Mouse (Mus musculus) cerebellum, postnatal 25 days (tissue): ENCODE measurements around the gene Secisbp2.
"Not testable (repeated sequence)": the region's sequence is repeated elsewhere in the genome, so short reads cannot be mapped to it uniquely, and the experiment has no call there.

Experiments
- DNase-seq, 2 experiments: peaks; one replicate each; pipeline ENCODE4 v3.0.0; 2021; ENCODE audit warnings: mixed read lengths in 2 of 2

The Secisbp2 gene

DNA sequence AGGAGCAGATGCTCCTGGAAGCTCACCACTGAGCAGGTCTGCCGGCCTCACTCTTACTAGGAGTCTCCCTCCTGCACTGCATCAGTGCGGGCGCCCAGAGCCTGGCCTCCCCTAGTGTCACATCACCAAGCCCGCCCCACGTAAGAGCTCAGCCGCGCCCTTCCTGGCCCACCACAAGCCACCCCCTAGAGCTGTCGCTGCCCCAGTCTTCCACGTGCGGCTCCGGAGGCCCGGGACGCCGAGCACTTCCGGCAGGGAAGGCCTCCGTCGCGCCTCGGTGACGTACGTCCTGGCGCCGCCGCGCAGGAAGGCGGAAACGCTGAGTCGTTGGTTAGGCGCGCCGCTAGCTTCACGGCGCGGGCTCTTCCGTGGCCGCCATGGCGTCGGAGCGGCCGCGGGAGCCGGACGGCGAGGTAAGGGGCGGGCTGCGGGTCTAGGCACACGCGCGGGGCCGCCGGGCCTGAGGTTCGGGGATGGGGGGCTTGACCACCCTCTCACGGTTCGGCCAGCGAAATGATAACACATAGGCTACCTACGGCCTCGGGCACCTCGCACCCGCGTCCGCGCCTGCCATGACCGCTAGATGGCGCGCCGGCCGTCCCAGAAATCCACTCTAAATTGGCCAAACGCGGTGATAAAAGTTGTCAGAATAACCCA lies at the start of gene Secisbp2:
Gene Secisbp2, plus strand, starts transcription at position 290 of the 657 bp plus-strand sequence.
- peak; percentile 98 to 99 for DNase-seq

GRCm38 (mm10) chr13:51602764-51603163 lies 48.7 kb upstream of the Secisbp2 start:
- no peak for DNase-seq

DNA sequence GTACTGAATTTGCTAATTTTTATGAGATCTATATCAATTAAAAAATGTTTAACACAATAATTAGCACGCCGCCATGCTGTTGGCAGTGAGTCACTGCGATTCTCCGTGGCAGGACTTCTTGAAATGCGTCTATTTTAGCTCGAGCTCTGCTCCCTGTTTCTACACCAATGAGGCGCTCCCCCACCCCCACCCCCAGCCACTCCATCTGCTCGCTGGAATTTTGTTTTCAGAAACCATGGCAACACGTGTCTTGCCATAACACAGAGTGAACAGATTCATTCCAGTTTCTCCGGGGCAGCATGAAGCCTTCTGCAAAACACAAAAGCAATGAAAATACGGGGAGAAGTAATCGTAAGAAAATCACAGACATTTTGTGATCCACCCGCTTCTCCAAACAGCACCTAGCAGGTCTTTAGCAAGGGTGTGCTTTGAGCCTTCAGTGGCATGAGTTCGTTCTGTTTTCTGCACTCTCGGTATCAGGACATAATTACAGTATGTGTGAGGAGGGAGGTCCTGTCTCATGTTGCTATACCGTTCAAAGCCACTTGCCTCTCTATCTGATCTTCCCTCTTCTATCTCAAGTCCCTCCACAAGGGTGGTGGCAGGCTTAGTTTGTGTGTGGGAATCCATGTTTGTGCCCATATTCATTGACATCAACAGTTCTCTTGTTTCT lies 48.1 kb upstream of the Secisbp2 start:
- peak; percentile 25 to 53 for DNase-seq

DNA sequence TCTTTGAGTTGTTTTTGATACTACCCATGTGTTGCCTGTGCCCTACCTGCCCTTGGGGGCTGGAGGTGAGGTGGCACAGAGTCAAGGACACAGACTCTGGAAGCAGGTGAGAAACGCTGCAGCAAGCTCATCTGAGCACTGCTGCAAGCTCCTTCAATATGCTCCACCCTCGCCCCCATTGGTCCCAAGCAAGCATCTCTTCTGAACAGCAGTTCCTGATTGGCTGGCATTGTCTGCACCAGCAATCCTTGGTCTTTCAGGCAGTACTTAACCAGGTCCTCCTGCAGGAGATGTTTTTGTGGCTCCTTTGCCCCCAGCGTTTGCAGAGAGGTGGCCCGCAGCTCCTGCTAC lies 47.6 kb upstream of the Secisbp2 start:
- DNase-seq = peak; percentile 30 to 45

GRCm38 (mm10) chr13:51609231-51609630 lies 42.3 kb upstream of the Secisbp2 start:
- no peak for DNase-seq

GRCm38 (mm10) chr13:51611060-51611459 lies 40.4 kb upstream of the Secisbp2 start:
- peak in 1 of 2 experiments; percentile 15 for DNase-seq

- no peak for DNase-seq
These were observed 40.0 kb upstream of the Secisbp2 start for GRCm38 (mm10) chr13:51611500-51611899.

DNA sequence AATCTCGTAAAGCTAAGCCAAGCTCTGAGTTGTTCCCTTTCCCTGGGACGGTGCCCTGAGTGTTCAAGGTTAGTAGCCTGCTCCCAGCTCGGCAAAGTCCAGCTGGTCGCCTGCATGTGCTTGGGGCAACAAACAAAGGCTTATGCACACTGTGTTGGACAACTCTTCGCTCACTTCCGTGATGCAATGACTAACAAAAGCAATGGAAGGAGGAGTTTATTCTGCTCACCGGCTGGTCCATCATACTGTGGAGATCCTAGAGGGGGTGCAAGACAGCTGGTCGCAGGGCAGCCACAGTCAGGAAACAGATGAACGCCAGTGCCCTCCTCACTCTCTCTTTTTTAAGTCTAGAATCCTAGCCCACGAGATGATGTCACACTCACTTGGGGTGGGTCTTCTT lies 35.7 kb upstream of the Secisbp2 start:
- DNase-seq = no peak

DNA sequence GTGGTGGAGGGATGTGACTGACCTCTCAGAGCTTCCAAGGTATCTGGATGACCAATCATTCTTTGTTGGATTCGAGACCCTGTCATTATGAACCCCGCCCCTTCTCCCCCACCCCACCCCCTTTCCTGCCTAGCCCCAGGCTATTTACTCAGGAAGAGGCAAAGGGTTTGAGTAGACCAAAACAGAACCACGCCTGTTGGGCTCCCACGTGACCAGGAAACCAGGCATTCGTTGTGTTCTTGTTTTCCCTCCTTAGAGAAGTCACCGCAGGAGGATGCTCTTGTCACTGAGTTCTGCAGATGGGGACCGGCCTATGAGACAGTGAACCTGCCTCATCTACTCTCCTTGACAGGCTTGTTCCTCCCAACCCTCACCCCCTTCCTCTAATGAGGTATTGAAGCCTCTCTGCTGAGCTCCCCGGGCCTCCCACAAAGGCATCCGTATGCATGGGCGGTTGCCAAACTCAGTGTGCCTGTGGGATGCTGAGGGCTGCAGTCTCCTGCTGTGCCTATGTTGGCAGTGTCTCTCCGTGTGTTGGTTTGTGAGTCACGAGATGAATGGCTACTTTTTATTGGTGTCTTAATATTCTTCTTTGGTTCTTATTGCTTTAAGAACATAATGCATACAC lies 35.0 kb upstream of the Secisbp2 start:
- peak; percentile 13 to 41 for DNase-seq

DNA sequence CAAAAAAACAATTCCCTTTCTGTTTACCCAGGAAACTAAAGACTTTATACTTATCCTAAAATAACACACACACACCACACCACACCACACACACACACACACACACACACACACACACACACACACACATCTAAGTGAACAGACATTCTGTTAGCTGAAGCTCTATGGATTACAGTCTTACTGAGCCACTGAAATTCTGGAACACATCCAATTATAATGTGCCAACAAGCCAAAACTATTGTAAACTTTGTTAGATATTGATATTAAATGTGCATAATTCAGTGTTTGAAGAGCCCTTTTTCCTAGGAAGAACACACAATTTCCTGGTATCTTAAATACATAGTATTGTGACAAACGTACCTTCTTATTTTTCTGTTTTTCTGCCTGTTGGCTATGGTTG lies 34.2 kb upstream of the Secisbp2 start:
- DNase-seq = no peak

GRCm38 (mm10) chr13:51617861-51618260 lies 33.6 kb upstream of the Secisbp2 start:
- DNase-seq = peak; percentile 57 to 79

DNA sequence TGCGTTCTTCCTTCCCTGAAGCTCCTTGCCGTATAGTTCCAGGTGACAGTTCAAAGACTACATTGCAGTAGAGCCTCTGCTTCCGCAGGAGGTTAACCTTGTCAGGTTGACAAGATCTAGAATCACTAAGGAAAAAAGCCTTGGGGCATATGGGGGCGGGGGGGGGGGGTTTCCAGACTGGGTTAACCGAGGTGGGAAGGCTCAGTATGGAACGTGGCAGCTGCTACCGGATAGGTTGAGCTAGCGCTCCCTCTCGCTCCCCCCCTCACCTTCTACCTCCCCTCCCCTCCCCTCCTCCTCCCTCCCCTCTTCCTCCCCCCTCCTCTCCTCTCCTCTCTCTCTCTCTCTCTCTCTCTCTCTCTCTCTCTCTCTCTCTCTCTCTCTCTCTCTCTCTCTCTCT lies 32.9 kb upstream of the Secisbp2 start:
- DNase-seq = no peak

DNA sequence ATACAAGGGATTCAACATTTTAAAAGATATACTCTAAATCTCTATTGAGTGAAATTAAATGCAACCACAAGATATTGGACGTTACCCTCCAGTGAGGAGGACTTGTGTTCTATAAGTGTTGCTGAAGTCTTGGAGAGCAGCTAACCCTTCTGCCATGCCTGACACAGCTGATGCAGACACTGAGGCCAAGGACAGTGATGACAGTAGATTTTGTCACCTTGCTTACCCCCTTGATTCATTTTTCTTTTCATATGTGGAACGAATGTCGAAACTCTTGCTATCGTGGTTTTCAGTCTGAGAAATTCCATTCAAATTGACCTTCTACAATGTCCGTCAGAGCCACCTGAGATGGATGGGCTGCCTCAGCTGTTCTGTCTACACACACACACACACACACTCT lies 28.9 kb upstream of the Secisbp2 start:
- no peak for DNase-seq

DNA sequence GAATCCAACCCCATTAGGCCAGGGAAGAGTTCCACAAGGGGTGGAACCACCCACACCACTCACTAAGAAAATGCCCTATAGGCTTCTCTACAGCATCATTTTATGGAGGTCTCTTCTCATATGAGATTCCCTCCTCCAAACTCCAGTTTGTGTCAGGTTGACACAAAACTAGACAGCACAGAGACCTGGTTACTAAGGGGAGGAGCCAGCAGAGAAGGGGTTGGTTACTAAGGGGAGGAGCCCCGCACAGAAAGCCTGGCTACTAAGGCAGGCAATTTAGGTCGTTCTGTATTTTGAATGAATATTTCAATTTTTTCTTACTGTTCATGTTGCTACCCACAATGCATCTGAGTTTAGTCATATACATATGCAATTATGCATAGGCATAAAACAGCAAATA lies 27.8 kb upstream of the Secisbp2 start:
- no peak for DNase-seq

DNA sequence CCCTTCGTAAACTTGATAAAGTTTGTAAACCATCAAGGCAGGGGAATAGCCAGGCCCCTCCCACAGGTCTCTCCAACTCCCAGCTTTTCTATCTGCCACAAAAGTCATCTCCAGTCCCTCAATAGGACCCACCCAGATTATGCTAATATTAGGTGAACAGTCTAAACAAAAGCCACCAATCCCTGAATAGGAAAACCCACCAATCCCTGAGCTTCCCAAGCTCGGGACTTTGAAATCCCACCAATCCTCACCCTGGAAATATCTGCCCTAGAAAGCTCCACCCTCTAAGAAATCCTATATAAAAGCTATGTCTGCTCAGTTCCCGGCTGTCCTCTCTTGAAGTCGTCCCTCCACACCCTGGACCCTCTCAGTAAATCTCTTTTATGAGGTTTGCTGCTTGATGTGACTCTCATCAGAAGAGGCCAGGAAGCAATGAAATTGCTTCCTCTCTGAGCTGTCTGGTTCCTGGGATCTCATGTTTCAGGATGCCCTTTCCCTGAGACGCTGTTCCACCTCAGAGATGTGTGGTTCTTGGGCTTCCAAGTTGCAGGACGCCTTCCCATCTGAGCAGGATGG lies 23.1 kb upstream of the Secisbp2 start:
- no peak for DNase-seq

DNA sequence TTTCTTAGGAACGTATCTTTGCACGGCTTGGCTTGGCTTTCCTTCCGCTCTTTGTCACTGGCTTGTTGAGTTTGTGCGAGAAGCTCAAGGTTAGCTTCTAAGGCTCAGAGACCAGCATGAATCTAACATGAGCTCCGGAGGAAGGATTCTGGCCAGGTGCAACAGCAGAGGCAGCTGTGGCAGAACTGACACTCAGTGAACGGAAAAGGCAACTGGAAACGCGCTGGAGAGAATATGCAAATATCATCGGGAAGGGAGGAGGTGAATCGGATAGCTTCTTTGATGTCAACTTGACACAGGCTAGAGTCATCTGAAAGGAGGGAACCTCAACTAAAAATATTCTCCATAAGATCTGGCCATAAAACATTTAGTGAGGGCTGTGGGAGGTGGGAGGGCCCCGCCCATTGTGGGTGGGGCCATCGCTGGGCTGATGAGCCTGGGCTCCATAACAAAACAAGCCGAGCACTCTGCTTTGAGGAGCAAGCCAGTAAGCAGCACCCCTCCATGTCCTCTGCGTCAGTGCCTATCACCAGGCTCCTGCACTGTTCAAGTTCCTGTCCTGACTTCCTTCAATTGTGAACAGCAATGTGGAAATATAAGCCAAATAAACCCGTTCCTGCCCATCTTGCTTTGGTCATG lies 20.0 kb upstream of the Secisbp2 start:
- no peak for DNase-seq

GRCm38 (mm10) chr13:51632560-51633218 lies 18.8 kb upstream of the Secisbp2 start:
- DNase-seq = no peak

DNA sequence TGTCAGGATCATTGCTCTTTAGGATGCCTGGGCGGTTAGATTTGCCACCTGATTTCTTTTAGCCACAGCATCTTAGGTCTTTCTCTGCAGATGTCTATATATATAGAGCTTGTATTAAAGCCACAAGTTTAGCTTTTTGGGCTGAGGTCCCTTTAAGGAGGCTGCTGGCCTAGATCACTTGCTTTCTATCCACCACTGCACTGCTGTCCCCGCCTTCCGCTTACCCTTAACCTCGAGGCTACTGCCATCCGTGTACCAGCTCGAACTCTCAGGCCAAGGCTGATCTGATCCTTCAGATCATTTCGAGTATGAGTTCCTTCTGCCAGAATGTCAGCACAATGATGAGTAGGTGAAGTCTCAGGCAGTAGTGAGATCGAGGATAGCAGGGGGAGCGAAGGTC lies 16.1 kb upstream of the Secisbp2 start:
- not testable (repeated sequence) for DNase-seq

DNA sequence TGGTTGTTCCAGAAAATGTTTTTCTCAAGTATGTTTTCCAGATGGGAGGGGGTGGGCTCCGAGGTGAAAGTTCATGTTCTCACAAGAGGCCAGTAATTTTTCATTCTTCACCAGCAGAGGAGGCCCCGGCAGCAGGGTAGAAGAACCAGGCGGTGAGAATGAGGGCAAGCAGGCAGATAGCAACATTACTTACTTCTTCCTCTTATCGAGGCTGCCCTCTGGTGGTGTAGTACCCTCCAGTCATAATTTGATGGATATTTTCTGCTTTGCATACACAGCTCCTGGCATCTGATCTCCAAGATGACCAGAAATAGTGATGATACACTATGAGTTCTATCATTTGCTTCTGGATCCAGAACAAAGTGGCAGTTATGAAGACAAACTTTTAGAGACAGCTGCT lies 12.5 kb upstream of the Secisbp2 start:
- DNase-seq = no peak

- DNase-seq = no peak
These were observed 10.1 kb upstream of the Secisbp2 start for GRCm38 (mm10) chr13:51641424-51641823.

- no peak for DNase-seq
These were observed 9.2 kb upstream of the Secisbp2 start for GRCm38 (mm10) chr13:51642171-51642778.
